Mouse (Mus musculus): ENCODE data around the gene AI481877. TPM values are rescaled to one million over a fixed set of nuclear protein-coding genes. Genes with fewer than 3 reads are reported as not detected.

AI481877 gene
- total and polyA plus RNA-seq, 3 experiments: 0.01 TPM; not detected in 2

GRCm38 (mm10) chr4:59125053-59125452 lies 13.7 kb downstream of the AI481877 start (continued):
- TF ChIP-seq CHD2 (IDR thresholded peaks at IDR 0.05; ENCODE audit: low read length) (no peak), JUND (IDR thresholded peaks at IDR 0.05; ENCODE audit: low read depth, low read length) (no peak), MEF2A (IDR thresholded peaks at IDR 0.05; ENCODE audit: extremely low read depth, insufficient replicate concordance, low read depth, low read length, poor library complexity, severe bottlenecking) (no peak)

DNA sequence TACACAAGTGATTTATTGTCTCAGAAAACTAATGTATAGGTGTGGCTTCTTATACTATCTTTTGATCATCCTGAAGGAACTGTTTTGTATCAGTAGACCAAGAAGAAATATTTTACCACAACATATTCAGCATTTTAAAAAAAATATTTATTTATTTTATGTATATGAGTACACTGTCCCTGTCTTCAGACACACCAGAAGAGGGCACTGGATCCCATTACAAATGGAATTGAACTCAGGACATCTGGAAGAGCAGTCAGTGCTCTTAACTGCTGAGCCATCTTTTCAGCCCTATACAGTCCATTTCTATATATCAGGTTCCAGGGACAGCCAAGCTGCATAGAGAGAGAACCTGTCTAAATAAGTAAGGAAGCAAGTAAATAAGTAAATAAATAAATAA lies 15.2 kb downstream of the AI481877 start:
- no peak; a peak in 1 of 6 replicates for TF ChIP-seq CTCF (IDR thresholded peaks at IDR 0.05 in 2 of 3, conservative IDR thresholded peaks at IDR 0.05 in 1 of 3; ENCODE audit: control insufficient read depth in 1 of 3, insufficient read depth in 1 of 3, low read depth in 2 of 3, low read length in 3 of 3, poor library complexity in 1 of 3, severe bottlenecking in 1 of 3)
- no peak for TF ChIP-seq MYC (IDR thresholded peaks at IDR 0.05; ENCODE audit: low read depth, low read length)
- no peak for TF ChIP-seq TBP (IDR thresholded peaks at IDR 0.05; ENCODE audit: low read depth, low read length)
- no peak for TF ChIP-seq TAL1 (IDR thresholded peaks at IDR 0.05; ENCODE audit: low read length)
- TF ChIP-seq POLR2A (IDR thresholded peaks at IDR 0.05; ENCODE audit: control insufficient read depth in 1 of 2, insufficient read depth in 1 of 2, low read depth in 1 of 2, low read length in 2 of 2, poor library complexity in 1 of 2): no peak
- TF ChIP-seq RAD21 (IDR thresholded peaks at IDR 0.05; ENCODE audit: low read depth, low read length): peak; percentile 28
- peak; percentile 58 for TF ChIP-seq ZC3H11A (IDR thresholded peaks at IDR 0.05; ENCODE audit: low read depth, low read length)
- no peak for TF ChIP-seq POLR2AphosphoS2 (IDR thresholded peaks at IDR 0.05; ENCODE audit: low read length)
- no peak for TF ChIP-seq HCFC1 (IDR thresholded peaks at IDR 0.05; ENCODE audit: low read depth, low read length)
- no peak for TF ChIP-seq USF1 (IDR thresholded peaks at IDR 0.05; ENCODE audit: low read depth, low read length)
- no peak for TF ChIP-seq EP300 (IDR thresholded peaks at IDR 0.05; ENCODE audit: low read depth in 1 of 2, low read length in 2 of 2)
- TF ChIP-seq NRF1 (IDR thresholded peaks at IDR 0.05; ENCODE audit: insufficient read depth, low read depth, low read length, poor library complexity, severe bottlenecking): no peak
- TF ChIP-seq SMC3 (IDR thresholded peaks at IDR 0.05; ENCODE audit: low read depth, low read length): peak; percentile 41
- Histone ChIP-seq H3K79me2 (ENCODE audit: control insufficient read depth, insufficient read depth, low read length, poor library complexity) (no peaks in the 10 kb centered on the region), H3K4me3 (ENCODE audit: control insufficient read depth in 1 of 2, insufficient read depth in 1 of 2, low read depth in 2 of 2, low read length in 2 of 2) (no peak overlapping the region), H3K9ac (ENCODE audit: control insufficient read depth, low read depth, low read length, poor library complexity, severe bottlenecking) (no peak overlapping the region), H3K27me3 (ENCODE audit: control insufficient read depth in 1 of 2, insufficient read depth in 2 of 2, low read length in 2 of 2) (no peaks in the 10 kb centered on the region), H3K27ac (ENCODE audit: control insufficient read depth, low read depth, low read length) (no peak overlapping the region), H3K9me3 (replicated peaks; ENCODE audit: insufficient read depth, low read length) (no peaks in the 10 kb centered on the region), H3K4me1 (ENCODE audit: control insufficient read depth in 1 of 2, insufficient read depth in 2 of 2, low read length in 2 of 2) (peaks cover 0 to 3% of the 10 kb centered on the region in 2 experiments; a peak in 1 of 4 replicates), H3K36me3 (ENCODE audit: control insufficient read depth in 1 of 2, insufficient read depth in 2 of 2, low read length in 2 of 2) (peaks cover 0 to 3% of the 10 kb centered on the region in 2 experiments; a peak in 2 of 4 replicates)
- DNase-seq (ENCODE audit: low read depth, low spot score): no peak

DNA sequence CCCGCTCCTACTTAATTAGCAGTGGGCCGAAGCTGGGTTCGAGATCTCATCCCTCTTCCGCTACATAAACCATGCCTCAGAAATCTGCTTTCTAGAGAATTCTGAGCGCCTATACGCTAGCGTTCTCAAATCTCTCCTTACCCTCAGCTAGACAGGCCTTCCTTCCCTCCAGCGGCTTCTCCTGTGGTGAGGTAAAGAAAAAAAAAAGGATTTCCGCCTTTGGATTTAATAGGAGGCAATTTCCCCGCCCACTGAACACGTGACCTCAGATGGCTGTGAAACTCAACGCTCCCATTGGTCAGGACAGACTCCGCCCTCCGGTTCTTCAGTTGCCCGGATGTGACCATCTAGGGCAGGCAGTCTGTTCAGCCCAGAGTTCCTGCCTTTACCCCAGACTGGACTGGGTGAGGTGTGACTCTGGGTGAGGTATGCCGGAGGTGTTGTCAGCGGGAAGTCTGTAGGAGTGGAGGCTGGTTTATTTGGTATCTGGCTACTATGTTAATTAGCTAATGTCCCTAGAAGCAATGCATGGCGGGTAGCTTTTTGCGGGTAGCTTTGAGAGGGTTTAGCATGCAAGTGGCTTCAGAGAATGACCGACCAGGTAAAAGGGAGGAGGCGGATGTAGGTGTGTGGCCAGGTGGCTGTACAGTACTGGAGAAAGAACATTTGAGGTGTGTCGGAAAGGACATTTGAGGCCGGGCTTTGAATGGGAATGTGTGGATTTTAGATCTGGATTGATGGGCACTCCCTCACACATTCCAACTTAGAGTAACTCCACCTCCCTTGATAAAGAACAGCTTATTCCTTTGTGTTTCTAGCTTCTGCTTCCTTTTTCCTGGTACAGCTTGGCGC lies 20.9 kb downstream of the AI481877 start:
- Histone ChIP-seq H3K4me3 (ENCODE audit: control insufficient read depth in 1 of 2, insufficient read depth in 1 of 2, low read depth in 2 of 2, low read length in 2 of 2) (no peak overlapping the region), H3K9me3 (replicated peaks; ENCODE audit: insufficient read depth, low read length) (no peaks in the 10 kb centered on the region), H3K79me2 (ENCODE audit: control insufficient read depth, insufficient read depth, low read length, poor library complexity) (no peaks in the 10 kb centered on the region), H3K4me1 (ENCODE audit: control insufficient read depth in 1 of 2, insufficient read depth in 2 of 2, low read length in 2 of 2) (no peaks in the 10 kb centered on the region), H3K36me3 (ENCODE audit: control insufficient read depth in 1 of 2, insufficient read depth in 2 of 2, low read length in 2 of 2) (no peaks in the 10 kb centered on the region), H3K9ac (ENCODE audit: control insufficient read depth, low read depth, low read length, poor library complexity, severe bottlenecking) (no peak overlapping the region), H3K27ac (ENCODE audit: control insufficient read depth, low read depth, low read length) (no peak overlapping the region), H3K27me3 (ENCODE audit: control insufficient read depth in 1 of 2, insufficient read depth in 2 of 2, low read length in 2 of 2) (no peaks in the 10 kb centered on the region)
- no peak for DNase-seq (ENCODE audit: low read depth, low spot score)
- TF ChIP-seq POLR2AphosphoS2 (IDR thresholded peaks at IDR 0.05; ENCODE audit: low read length): no peak
